Mouse (Mus musculus): ENCODE results near the gene Nudt13. TPM values are rescaled to one million over a fixed set of nuclear protein-coding genes. Genes with fewer than 3 reads are reported as not detected.
"Not testable (repeated sequence)": the region's sequence is repeated elsewhere in the genome, so short reads cannot be mapped to it uniquely, and the experiment has no call there.

Nudt13 gene
- total and polyA plus RNA-seq, 3 experiments, result 10.9 to 14.8 (median 11.4) TPM

DNA sequence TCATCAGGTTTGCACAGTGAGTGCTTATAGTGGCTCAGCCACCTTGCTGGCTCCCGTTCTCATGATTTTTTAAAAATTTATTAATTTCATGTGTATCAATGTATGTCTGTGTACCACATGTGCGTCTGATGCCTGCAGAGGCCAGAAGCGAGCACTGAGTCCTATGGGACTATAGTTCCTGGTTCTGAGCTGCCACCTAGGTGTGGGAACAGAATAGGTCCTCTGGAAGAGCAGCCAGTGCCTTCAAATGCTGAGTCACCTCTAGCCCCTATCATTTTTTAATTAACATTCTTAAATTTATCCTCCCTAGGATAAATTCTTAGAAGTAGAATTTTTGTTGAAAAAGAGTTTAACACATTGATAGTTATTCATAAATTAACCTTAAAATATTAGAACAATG is 3.1 kb downstream of the Nudt13 start:
- dilution Hi-C loops (cut with MboI; ENCODE audit: extremely low pct_ligation_motif_present, extremely low pct_unique_long_range_greater_than_20kb, low sequenced_read_pairs) (no loop called here), in situ Hi-C loops (cut with MboI; ENCODE audit: low pct_ligation_motif_present, low pct_unique_long_range_greater_than_20kb, low sequenced_read_pairs) (no loop called here)
- no peak overlapping the region for H3K4me3 ChIP-seq (replicated peaks in 1 of 3; ENCODE audit: low read depth in 2 of 3, low read length in 2 of 3, poor library complexity in 1 of 3)
- H3K27ac ChIP-seq (ENCODE audit: insufficient read depth, low read depth), result no peak overlapping the region
- peaks cover 0 to 6% of the 10 kb centered on the region in 2 experiments for H3K36me3 ChIP-seq (replicated peaks in 1 of 2; ENCODE audit: control insufficient read depth in 1 of 2, insufficient read depth in 1 of 2, low read length in 1 of 2)
- no peak overlapping the region for H3K9ac ChIP-seq (ENCODE audit: insufficient read depth, low read depth)
- no peak for TF ChIP-seq SIN3A (IDR thresholded peaks at IDR 0.05; ENCODE audit: low read length)
- TF ChIP-seq CTCF (conservative IDR thresholded peaks at IDR 0.05 in 1 of 2, IDR thresholded peaks at IDR 0.05 in 1 of 2; ENCODE audit: low read depth in 2 of 2, low read length in 2 of 2), result peak in 1 of 2 experiments; percentile 40; a peak in 2 of 4 replicates
- TF ChIP-seq ETS1 (conservative IDR thresholded peaks at IDR 0.05; ENCODE audit: low read depth, low read length), result no peak
- TF ChIP-seq USF2 (conservative IDR thresholded peaks at IDR 0.05; ENCODE audit: low read depth, low read length), result no peak
- no peak for TF ChIP-seq KAT2A (IDR thresholded peaks at IDR 0.05; ENCODE audit: insufficient replicate concordance, low read length)
- H3K4me1 ChIP-seq (ENCODE audit: control insufficient read depth in 1 of 2, insufficient read depth in 2 of 2), result peaks cover 4 to 21% of the 10 kb centered on the region in 2 experiments
- H3K4me2 ChIP-seq (ENCODE audit: insufficient read depth, low read depth, poor library complexity, severe bottlenecking), result no peak overlapping the region
- peaks cover 3% of the 10 kb centered on the region; the same call in 1 of the 2 replicates for H3K79me2 ChIP-seq (replicated peaks; ENCODE audit: control insufficient read depth, extremely low read depth, insufficient read depth, poor library complexity, severe bottlenecking)
- no peak for DNase-seq (ENCODE audit: extremely low read depth)
- H3K9me3 ChIP-seq (replicated peaks; ENCODE audit: low read length), result no peaks in the 10 kb centered on the region
- no peaks in the 10 kb centered on the region for H3K27me3 ChIP-seq (replicated peaks)

DNA sequence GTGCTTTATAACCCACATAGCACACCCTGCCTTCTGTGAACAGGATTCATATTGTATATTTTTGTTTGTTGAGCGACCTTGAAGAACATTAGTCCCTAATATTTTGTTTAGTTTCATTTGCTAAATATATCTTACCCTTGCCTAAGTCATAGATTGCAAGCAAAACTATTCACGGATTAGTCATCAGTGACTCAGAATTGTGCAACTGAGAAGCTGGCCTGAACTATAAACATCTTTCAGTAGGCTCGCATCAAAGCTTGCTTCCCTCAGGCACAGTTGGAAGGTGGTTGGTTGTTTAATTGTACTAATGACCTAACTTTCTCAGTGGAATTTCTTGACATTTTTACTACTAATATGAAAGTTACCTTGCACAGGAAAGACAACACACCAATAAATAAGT is 3.6 kb downstream of the Nudt13 start:
- TF ChIP-seq CHD1 (IDR thresholded peaks at IDR 0.05; ENCODE audit: low read depth, low read length) (no peak), EP300 (IDR thresholded peaks at IDR 0.05; ENCODE audit: low read length) (peak; percentile 28), ZKSCAN1 (IDR thresholded peaks at IDR 0.05; ENCODE audit: borderline replicate concordance, low read depth, low read length) (no peak), MEF2A (IDR thresholded peaks at IDR 0.05; ENCODE audit: borderline replicate concordance, low read depth, low read length) (0 out of 2 replicates have a peak, but pooled peaks have one; percentile 42)
- peaks cover 3% of the 10 kb centered on the region; the same call in 1 of the 2 replicates for H3K79me2 ChIP-seq (replicated peaks; ENCODE audit: control insufficient read depth, extremely low read depth, insufficient read depth, poor library complexity, severe bottlenecking)
- no peak overlapping the region for H3K4me3 ChIP-seq (replicated peaks in 1 of 3; ENCODE audit: low read depth in 2 of 3, low read length in 2 of 3, poor library complexity in 1 of 3)
- H3K4me1 ChIP-seq (ENCODE audit: control insufficient read depth in 1 of 2, insufficient read depth in 2 of 2), result peaks cover 4 to 21% of the 10 kb centered on the region in 2 experiments
- H3K27ac ChIP-seq (ENCODE audit: insufficient read depth, low read depth), result no peak overlapping the region
- H3K9me3 ChIP-seq (replicated peaks; ENCODE audit: low read length), result no peaks in the 10 kb centered on the region
- in situ Hi-C loops (cut with MboI; ENCODE audit: low pct_ligation_motif_present, low pct_unique_long_range_greater_than_20kb, low sequenced_read_pairs) (no loop called here), dilution Hi-C loops (cut with MboI; ENCODE audit: extremely low pct_ligation_motif_present, extremely low pct_unique_long_range_greater_than_20kb, low sequenced_read_pairs) (no loop called here)
- H3K27me3 ChIP-seq (replicated peaks), result no peaks in the 10 kb centered on the region
- no peak overlapping the region for H3K9ac ChIP-seq (ENCODE audit: insufficient read depth, low read depth)
- H3K36me3 ChIP-seq (replicated peaks in 1 of 2; ENCODE audit: control insufficient read depth in 1 of 2, insufficient read depth in 1 of 2, low read length in 1 of 2), result peaks cover 1 to 8% of the 10 kb centered on the region in 2 experiments
- H3K4me2 ChIP-seq (ENCODE audit: insufficient read depth, low read depth, poor library complexity, severe bottlenecking), result no peak overlapping the region
- no peak for DNase-seq (ENCODE audit: extremely low read depth)

DNA sequence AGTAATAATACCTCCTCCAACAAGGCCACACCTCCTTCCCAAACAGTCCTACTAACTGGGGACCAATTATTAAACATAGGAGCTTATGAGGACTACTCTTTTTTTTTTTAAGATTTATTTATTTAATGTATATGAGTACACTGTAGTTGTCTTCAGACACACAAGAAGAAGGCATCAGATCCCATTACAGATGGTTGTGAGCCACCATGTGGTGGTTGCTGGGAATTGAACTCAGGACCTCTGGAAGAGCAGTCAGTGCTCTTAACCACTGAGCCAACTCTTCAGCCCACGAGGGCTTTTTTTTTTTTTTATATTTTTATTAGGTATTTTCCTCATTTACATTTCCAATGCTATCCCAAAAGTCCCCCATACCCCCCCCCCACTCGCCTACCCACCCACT is 10.6 kb downstream of the Nudt13 start:
- H3K27ac ChIP-seq (ENCODE audit: insufficient read depth, low read depth); H3K4me3 ChIP-seq (replicated peaks in 1 of 3; ENCODE audit: low read depth in 2 of 3, low read length in 2 of 3, poor library complexity in 1 of 3); in situ Hi-C loops (cut with MboI; ENCODE audit: low pct_ligation_motif_present, low pct_unique_long_range_greater_than_20kb, low sequenced_read_pairs); dilution Hi-C loops (cut with MboI; ENCODE audit: extremely low pct_ligation_motif_present, extremely low pct_unique_long_range_greater_than_20kb, low sequenced_read_pairs); H3K9me3 ChIP-seq (replicated peaks; ENCODE audit: low read length); H3K9ac ChIP-seq (ENCODE audit: insufficient read depth, low read depth); H3K79me2 ChIP-seq (replicated peaks; ENCODE audit: control insufficient read depth, extremely low read depth, insufficient read depth, poor library complexity, severe bottlenecking); DNase-seq (ENCODE audit: extremely low read depth); H3K27me3 ChIP-seq (replicated peaks); H3K4me2 ChIP-seq (ENCODE audit: insufficient read depth, low read depth, poor library complexity, severe bottlenecking); H3K4me1 ChIP-seq (ENCODE audit: control insufficient read depth in 1 of 2, insufficient read depth in 2 of 2): not testable (repeated sequence)
- H3K36me3 ChIP-seq (replicated peaks in 1 of 2; ENCODE audit: control insufficient read depth in 1 of 2, insufficient read depth in 1 of 2, low read length in 1 of 2), result peaks cover 21 to 53% of the 10 kb centered on the region in 2 experiments

All from CH12.LX (cell line).